Mouse (Mus musculus) forebrain, embryonic 12.5 days (tissue): ENCODE data around the gene Snrpd2. TPM values are rescaled to one million over a fixed set of nuclear protein-coding genes. Genes with fewer than 3 reads are reported as not detected.
A peak's percentile ranks its signal among the peaks of the same experiment; 100 is the strongest.

Experiments used
- ATAC-seq: fragments of 200-750 bp; cut with Nextera tagmentation; 2 replicates; pipeline ENCODE4 v1.8.0; 2017; ENCODE audit warnings: moderate TSS enrichment; ENCODE audit not compliant: low FRiP score
- H3K27ac ChIP-seq: fragments of 300-500 bp; sonication (generic); 2 replicates; pipeline ENCODE4 v1.5.1; 2016; ENCODE audit warnings: mild to moderate bottlenecking
- H3K27me3 ChIP-seq: fragments of 300-500 bp; sonication (generic); 2 replicates; pipeline ENCODE4 v1.6.1; 2016; ENCODE audit warnings: mild to moderate bottlenecking
- H3K36me3 ChIP-seq: fragments of 300-500 bp; sonication (generic); replicated peaks from 2 replicates; pipeline ENCODE4 v1.6.1; 2016; ENCODE audit warnings: mild to moderate bottlenecking
- H3K4me1 ChIP-seq: fragments of 300-500 bp; sonication (generic); 2 replicates; pipeline ENCODE4 v1.6.1; 2016
- H3K4me2 ChIP-seq: fragments of 300-500 bp; sonication (generic); 2 replicates; pipeline ENCODE4 v1.6.1; 2016; ENCODE audit warnings: mild to moderate bottlenecking, moderate library complexity
- H3K4me3 ChIP-seq: fragments of 300-500 bp; sonication (generic); replicated peaks from 2 replicates; pipeline ENCODE4 v1.5.1; 2016; ENCODE audit warnings: mild to moderate bottlenecking
- H3K9ac ChIP-seq: fragments of 300-500 bp; sonication (generic); 2 replicates; pipeline ENCODE4 v1.6.1; 2016; ENCODE audit warnings: mild to moderate bottlenecking
- H3K9me3 ChIP-seq: fragments of 300-500 bp; sonication (generic); 2 replicates; pipeline ENCODE4 v1.6.1; 2016
- WGBS: fragments of 180-500 bp; shearing (Covaris S2); methylation state at CpG from one replicate; pipeline ENCODE4 v1.1.7; 2016; 5-methylcytosine and 5-hydroxymethylcytosine counted together
- polyA plus RNA-seq: library from polyadenylated mRNA; unstranded; fragments of >200 nt; fragmentation: Nextera tagmentation; extraction: Ambion mirVana; gene quantifications from 2 replicates; pipeline ENCODE4 v1.2.1, GENCODE M21; 2016

The Snrpd2 gene
- polyA plus RNA-seq, 1 experiment from 2014 or later = 153 TPM

- 58% methylated on average over 10 of the region's 10 CpGs for WGBS
- no peak for ATAC-seq
- Histone ChIP-seq H3K4me3 (no peak overlapping the region), H3K4me2 (no peak overlapping the region), H3K27ac (no peak overlapping the region), H3K4me1 (peaks cover 36% of the 10 kb centered on the region), H3K9me3 (peaks cover 7% of the 10 kb centered on the region; the same call in 1 of the 2 replicates), H3K27me3 (peaks cover 28% of the 10 kb centered on the region), H3K36me3 (no peaks in the 10 kb centered on the region), H3K9ac (no peak overlapping the region)
These were observed 20.0 kb downstream of the Snrpd2 start for GRCm38 (mm10) chr7:19169506-19169905.

DNA sequence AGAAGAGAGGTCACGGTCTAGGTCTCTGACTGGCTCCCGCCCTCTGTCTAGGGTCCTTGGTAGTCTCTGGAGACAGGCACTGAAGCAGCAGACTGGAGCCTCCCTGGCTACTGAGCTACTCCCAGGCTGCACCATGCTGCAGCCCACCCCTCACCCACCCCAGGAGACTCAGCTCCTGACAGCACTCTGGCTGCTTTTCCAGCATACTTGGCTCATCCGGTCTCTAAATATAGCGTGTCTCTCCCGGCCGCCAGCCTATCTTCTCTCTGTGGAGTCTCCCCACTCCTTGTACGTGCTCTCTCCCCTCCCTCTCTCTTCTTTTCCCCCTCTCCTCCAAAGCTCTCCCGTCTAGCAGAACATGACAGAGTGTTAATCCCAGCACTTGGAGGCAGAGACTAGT is 20.6 kb downstream of the Snrpd2 start:
- H3K36me3 ChIP-seq = no peaks in the 10 kb centered on the region
- H3K4me2 ChIP-seq = no peak overlapping the region
- no peak overlapping the region for H3K27ac ChIP-seq
- H3K27me3 ChIP-seq = peaks cover 26% of the 10 kb centered on the region
- H3K4me1 ChIP-seq = peaks cover 29% of the 10 kb centered on the region
- no peak overlapping the region for H3K4me3 ChIP-seq
- WGBS = 71% methylated on average over 8 of the region's 8 CpGs
- ATAC-seq = no peak
- H3K9me3 ChIP-seq = peaks cover 7% of the 10 kb centered on the region; the same call in 1 of the 2 replicates
- H3K9ac ChIP-seq = no peak overlapping the region

DNA sequence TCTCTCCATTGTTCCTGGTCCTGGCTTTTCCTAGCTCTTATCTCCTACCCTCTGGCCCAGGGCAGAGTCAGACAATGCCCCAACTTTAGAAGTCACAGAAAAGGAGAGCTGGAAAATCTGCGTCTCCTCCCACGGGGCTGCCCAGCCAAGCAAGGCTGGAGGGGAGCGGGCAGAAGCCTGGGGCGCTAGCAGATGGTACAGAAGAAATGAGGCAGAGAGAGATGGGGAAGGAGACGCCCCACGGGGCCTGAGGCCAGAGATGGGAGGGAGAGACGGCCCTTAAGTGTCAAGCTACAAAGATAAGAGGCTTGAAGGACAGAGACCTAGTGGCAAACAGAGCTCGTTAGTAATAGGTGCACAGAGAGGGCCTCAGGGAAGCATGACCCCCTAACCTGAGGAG is 22.3 kb downstream of the Snrpd2 start:
- peaks cover 36% of the 10 kb centered on the region for H3K4me1 ChIP-seq
- ATAC-seq = no peak
- no peaks in the 10 kb centered on the region for H3K36me3 ChIP-seq
- WGBS = 60% methylated on average over 8 of the region's 8 CpGs
- H3K4me2 ChIP-seq = no peak overlapping the region
- H3K9me3 ChIP-seq = peaks cover 7% of the 10 kb centered on the region; the same call in 1 of the 2 replicates
- H3K27me3 ChIP-seq = peaks cover 31% of the 10 kb centered on the region
- H3K9ac ChIP-seq = no peak overlapping the region
- no peak overlapping the region for H3K4me3 ChIP-seq
- H3K27ac ChIP-seq = no peak overlapping the region

GRCm38 (mm10) chr7:19172874-19173273 is 23.4 kb downstream of the Snrpd2 start:
- peaks cover 43% of the 10 kb centered on the region for H3K4me1 ChIP-seq
- H3K4me2 ChIP-seq = peak overlapping the region; percentile 61
- ATAC-seq = peak; percentile 36
- H3K9me3 ChIP-seq = no peaks in the 10 kb centered on the region
- no peaks in the 10 kb centered on the region for H3K36me3 ChIP-seq
- 5% methylated on average over 17 of the region's 17 CpGs for WGBS
- H3K9ac ChIP-seq = peak overlapping the region; percentile 44
- H3K4me3 ChIP-seq = peak overlapping the region; percentile 32
- H3K27ac ChIP-seq = no peak overlapping the region
- H3K27me3 ChIP-seq = peaks cover 41% of the 10 kb centered on the region

DNA sequence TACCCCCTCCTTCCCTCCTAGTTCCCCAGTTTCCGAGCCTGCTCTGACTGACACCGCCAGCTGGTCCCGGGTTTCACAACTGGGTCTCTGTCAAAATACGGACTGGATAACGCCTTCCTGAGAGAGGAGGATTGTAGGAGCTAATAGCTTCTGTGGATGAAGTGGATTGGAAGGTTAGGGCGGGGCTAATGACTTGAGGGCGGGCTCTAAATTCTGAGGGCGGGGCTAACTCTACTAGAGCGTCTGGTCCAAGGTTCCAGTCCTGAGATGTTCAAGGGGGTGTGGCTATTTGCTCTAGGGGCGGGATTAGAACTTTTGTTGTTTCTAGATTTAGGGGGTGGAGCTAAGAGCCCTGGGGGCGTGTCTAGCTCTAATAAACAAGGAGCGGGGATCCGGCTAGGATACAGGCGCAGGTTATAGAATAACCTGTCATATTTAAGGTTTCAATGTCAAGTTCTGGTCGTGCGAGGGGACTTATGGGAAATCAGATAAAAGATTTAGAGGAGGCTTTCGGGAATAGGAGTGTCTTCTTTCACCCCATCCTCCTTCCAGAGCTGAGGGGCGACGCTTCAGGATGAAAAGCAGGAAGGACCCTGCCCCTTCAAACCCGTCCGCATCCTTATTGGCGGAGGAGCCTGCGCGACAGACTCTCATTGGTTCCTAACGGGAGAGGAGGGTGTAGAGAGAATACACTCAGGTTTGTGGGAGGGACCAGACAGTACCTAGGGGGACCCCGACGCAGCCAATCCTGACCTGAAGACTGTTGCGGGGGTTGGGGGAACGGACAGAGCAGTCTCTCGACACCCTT is 26.4 kb downstream of the Snrpd2 start, which contains the start of gene Eml2:
TSS of gene Eml2 (plus strand) at position 714 of the 808 bp plus-strand sequence.
- peak; percentile 88 for ATAC-seq
- Histone ChIP-seq H3K27me3 (peaks cover 71% of the 10 kb centered on the region), H3K4me2 (peak within 1 kb of the TSS; percentile 71), H3K4me3 (peak within 1 kb of the TSS; percentile 53), H3K36me3 (no peaks in the 10 kb centered on the region), H3K9me3 (no peaks in the 10 kb centered on the region), H3K9ac (peak within 1 kb of the TSS; percentile 57), H3K4me1 (peaks cover 57% of the 10 kb centered on the region), H3K27ac (peak within 1 kb of the TSS; percentile 61; the same call in 1 of the 2 replicates)
- whole genome bisulfite sequencing = under 1% methylated on average over 30 of the region's 30 CpGs

DNA sequence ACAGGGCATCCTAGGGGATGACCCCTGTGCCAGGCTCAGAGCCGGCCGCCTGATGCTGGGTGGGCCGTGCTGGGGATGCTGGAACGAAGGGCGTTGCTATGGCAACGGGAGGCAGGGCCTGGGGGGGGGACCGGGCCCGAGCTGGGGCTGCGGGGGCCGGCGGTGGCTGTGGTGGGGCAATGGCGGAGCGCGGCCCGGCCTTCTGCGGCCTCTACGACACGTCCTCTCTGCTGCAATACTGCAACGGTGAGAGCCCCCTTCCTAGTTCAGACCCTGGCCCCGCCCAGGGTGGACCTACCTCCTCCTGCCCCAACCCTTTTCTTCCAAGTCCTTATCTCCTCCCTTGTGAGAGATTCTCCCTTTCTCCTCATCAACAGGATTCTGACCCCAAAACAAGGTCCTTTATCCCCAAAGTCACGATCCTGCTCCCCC is 27.0 kb downstream of the Snrpd2 start:
- Histone ChIP-seq H3K9me3 (no peaks in the 10 kb centered on the region), H3K36me3 (no peaks in the 10 kb centered on the region), H3K4me3 (peak overlapping the region; percentile 53), H3K9ac (peak overlapping the region; percentile 57), H3K4me2 (peak overlapping the region; percentile 71), H3K27ac (peak overlapping the region; percentile 61; the same call in 1 of the 2 replicates), H3K27me3 (peaks cover 75% of the 10 kb centered on the region), H3K4me1 (peaks cover 63% of the 10 kb centered on the region)
- ATAC-seq = peak; percentile 33
- WGBS = 3% methylated on average over 17 of the region's 21 CpGs

- Histone ChIP-seq H3K27me3 (peaks cover 71% of the 10 kb centered on the region), H3K4me1 (peaks cover 61% of the 10 kb centered on the region), H3K4me3 (peak overlapping the region; percentile 53), H3K9me3 (no peaks in the 10 kb centered on the region), H3K36me3 (no peaks in the 10 kb centered on the region), H3K9ac (no peak overlapping the region; the same call in 1 of the 2 replicates), H3K27ac (no peak overlapping the region), H3K4me2 (peak overlapping the region; percentile 71)
- 66% methylated on average over 7 of the region's 7 CpGs for WGBS
- ATAC-seq = no peak
These were observed 27.7 kb downstream of the Snrpd2 start for GRCm38 (mm10) chr7:19177216-19177615.

DNA sequence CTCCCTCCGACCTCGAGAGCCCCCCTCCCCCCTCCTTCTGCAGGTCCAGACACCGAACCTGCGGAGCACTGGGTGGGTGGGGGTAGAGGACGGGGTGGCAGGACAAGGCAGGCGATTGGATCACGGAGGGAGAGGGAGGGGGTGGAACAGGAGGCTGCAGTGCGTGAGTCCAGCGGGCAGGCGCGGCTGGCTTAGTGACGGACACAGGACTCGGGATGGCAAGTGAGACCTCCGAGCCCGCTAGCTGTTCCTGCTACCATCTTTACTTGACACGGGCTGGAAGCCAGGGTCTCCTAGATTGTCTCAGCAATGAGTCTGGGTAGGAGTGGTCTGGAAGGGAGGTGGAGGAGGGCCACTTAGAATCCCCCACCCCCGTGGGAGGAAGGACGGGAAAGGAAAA is 28.5 kb downstream of the Snrpd2 start:
- WGBS = 6% methylated on average over 18 of the region's 18 CpGs
- no peak overlapping the region for H3K9ac ChIP-seq
- peak overlapping the region; percentile 15 for H3K4me3 ChIP-seq
- ATAC-seq = no peak
- peaks cover 55% of the 10 kb centered on the region for H3K4me1 ChIP-seq
- H3K9me3 ChIP-seq = no peaks in the 10 kb centered on the region
- peak overlapping the region; percentile 49 for H3K4me2 ChIP-seq
- peaks cover 69% of the 10 kb centered on the region for H3K27me3 ChIP-seq
- H3K27ac ChIP-seq = no peak overlapping the region
- no peaks in the 10 kb centered on the region for H3K36me3 ChIP-seq

GRCm38 (mm10) chr7:19178443-19179092 is 29.0 kb downstream of the Snrpd2 start:
- H3K4me1 ChIP-seq = peaks cover 55% of the 10 kb centered on the region
- peak overlapping the region; percentile 30 for H3K4me3 ChIP-seq
- 7% methylated on average over 27 of the region's 27 CpGs for WGBS
- peak overlapping the region; percentile 49 for H3K4me2 ChIP-seq
- no peak overlapping the region for H3K27ac ChIP-seq
- ATAC-seq = no peak
- peaks cover 66% of the 10 kb centered on the region for H3K27me3 ChIP-seq
- 0 out of 2 replicates have a peak overlapping the region, but pooled peaks have one; percentile 5 for H3K9ac ChIP-seq
- H3K9me3 ChIP-seq = no peaks in the 10 kb centered on the region
- 0 out of 2 replicates have a peak, but pooled peaks cover 2% of the 10 kb centered on the region for H3K36me3 ChIP-seq

- WGBS = under 1% methylated on average over 32 of the region's 32 CpGs
- H3K4me1 ChIP-seq = peaks cover 57% of the 10 kb centered on the region
- no peaks in the 10 kb centered on the region for H3K9me3 ChIP-seq
- H3K36me3 ChIP-seq = 0 out of 2 replicates have a peak, but pooled peaks cover 4% of the 10 kb centered on the region
- no peak overlapping the region for H3K27ac ChIP-seq
- H3K4me3 ChIP-seq = peak overlapping the region; percentile 30
- peaks cover 64% of the 10 kb centered on the region for H3K27me3 ChIP-seq
- H3K4me2 ChIP-seq = peak overlapping the region; percentile 49
- no peak for ATAC-seq
- H3K9ac ChIP-seq = peak overlapping the region; percentile 5
These were observed 29.7 kb downstream of the Snrpd2 start for GRCm38 (mm10) chr7:19179173-19179572.

GRCm38 (mm10) chr7:19179936-19180335 is 30.4 kb downstream of the Snrpd2 start:
- 44% methylated on average over 6 of the region's 6 CpGs for WGBS
- H3K36me3 ChIP-seq = 0 out of 2 replicates have a peak, but pooled peaks cover 4% of the 10 kb centered on the region
- no peak overlapping the region for H3K4me2 ChIP-seq
- H3K4me1 ChIP-seq = peaks cover 65% of the 10 kb centered on the region
- no peaks in the 10 kb centered on the region for H3K9me3 ChIP-seq
- peak overlapping the region; percentile 30; the same call in 1 of the 2 replicates for H3K4me3 ChIP-seq
- H3K27me3 ChIP-seq = peaks cover 60% of the 10 kb centered on the region
- no peak overlapping the region for H3K9ac ChIP-seq
- no peak for ATAC-seq
- no peak overlapping the region for H3K27ac ChIP-seq

GRCm38 (mm10) chr7:19180862-19181429 is 31.4 kb downstream of the Snrpd2 start:
- ATAC-seq = no peak
- no peaks in the 10 kb centered on the region for H3K9me3 ChIP-seq
- under 1% methylated on average over 26 of the region's 27 CpGs for WGBS
- H3K27me3 ChIP-seq = peaks cover 53% of the 10 kb centered on the region
- peak overlapping the region; percentile 67 for H3K4me2 ChIP-seq
- no peak overlapping the region for H3K27ac ChIP-seq
- H3K36me3 ChIP-seq = peaks cover 6% of the 10 kb centered on the region; the same call in 1 of the 2 replicates
- H3K4me3 ChIP-seq = peak overlapping the region; percentile 47
- H3K4me1 ChIP-seq = peaks cover 68% of the 10 kb centered on the region
- peak overlapping the region; percentile 59 for H3K9ac ChIP-seq
